Mouse (Mus musculus) layer of hippocampus, adult 11-12 months (tissue): ENCODE results near the gene Eid3.

ENCODE experiments used
- DNase-seq: peaks from one replicate; pipeline ENCODE4 v3.0.0; 2022; ENCODE audit warnings: low spot score

Eid3 gene

GRCm38 (mm10) chr10:82866356-82866755 is at the start of gene Eid3:
TSS of gene Eid3 (plus strand) at chr10:82866626.
- DNase-seq = no peak

DNA sequence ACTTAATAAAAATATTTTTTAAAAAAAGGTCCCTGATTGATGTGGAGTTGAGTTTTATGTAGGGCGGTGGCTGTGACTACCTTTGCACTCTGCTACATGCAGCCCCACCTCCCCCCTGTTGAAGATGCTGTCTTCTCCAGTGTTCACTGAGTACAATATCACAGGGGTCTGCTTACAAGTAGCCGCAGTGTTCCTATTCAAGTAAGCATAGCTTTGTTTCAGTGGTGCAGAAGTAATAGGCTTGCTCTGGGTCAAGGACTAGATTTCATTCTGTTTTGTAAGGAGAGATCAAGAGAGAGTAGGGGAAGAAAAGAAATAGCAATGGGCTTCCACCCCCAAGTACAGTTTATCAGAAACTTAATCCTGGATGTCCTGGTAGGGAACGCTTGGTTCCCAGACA is 48.9 kb upstream of the Eid3 start:
- no peak for DNase-seq

DNA sequence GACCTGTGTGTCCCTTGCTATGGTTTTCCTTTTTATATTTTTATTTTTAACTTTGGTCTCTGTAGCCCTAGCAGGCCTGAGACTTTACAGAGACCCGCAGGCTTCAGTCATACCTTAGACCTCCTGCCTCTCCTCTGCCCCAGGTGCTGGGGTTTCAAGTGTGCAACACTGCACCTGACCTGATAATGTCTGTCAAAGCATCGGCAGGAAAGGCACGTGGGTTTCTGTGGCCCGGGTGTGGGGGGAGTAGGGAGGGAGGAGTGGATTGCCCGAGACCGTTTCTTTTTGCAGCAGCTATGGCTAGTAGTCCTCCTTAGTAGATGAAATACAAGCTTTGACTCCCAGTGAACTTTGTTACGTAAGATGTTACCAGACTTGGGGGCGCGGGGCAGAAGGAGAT is 48.5 kb upstream of the Eid3 start:
- no peak for DNase-seq

- DNase-seq = no peak
Measured at GRCm38 (mm10) chr10:82818661-82819060, 47.8 kb upstream of the Eid3 start.

GRCm38 (mm10) chr10:82823108-82823778 is 43.2 kb upstream of the Eid3 start:
- DNase-seq = no peak

GRCm38 (mm10) chr10:82823779-82824177 is 42.6 kb upstream of the Eid3 start:
- no peak for DNase-seq

DNA sequence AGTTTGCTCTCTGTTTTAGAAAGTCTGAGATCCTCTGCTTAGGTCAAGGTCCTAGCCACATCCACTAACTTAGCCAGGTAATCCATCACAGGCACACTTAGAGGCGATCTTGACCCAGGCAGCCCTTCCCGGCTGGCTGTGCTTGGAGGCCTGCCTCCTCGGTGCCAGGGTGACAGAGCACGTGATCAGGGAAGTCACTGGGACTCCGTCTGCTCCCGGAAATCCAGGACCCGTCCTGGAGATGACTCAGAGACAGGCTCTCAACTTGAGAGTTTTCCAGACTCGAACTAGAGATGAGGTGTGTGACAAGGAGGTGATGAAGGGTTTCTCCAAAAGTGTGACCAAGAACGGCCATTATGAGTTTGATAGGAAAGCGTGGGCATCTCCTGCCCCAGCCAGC is 41.9 kb upstream of the Eid3 start:
- no peak for DNase-seq

GRCm38 (mm10) chr10:82826516-82826915 is 39.9 kb upstream of the Eid3 start:
- peak; percentile 37 for DNase-seq

DNA sequence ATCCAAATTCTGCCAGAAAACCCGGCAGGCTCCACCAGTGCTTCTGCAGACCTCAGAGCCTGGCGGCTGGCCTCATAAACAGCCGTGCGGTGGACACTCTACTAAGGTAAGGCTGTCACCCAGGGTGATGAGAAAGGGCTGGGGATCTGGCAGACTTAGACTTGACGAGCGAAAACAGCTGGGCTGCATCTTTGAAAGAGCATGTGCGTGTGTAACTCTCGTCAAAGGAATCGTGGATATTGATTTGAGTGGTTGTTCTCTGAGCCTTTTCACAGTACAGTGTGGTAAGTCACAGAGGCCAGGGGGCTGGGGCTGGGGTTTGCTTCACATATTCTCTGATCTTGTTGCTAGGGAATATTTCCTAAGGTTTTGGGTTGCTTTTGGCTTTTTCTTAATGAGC is 32.5 kb upstream of the Eid3 start, which contains the start of gene Txnrd1:
Gene Txnrd1, plus strand, starts transcription at position 26 of the 400 bp plus-strand sequence.
- no peak for DNase-seq

GRCm38 (mm10) chr10:82835898-82836297 is 30.5 kb upstream of the Eid3 start:
- no peak for DNase-seq

- DNase-seq = no peak
Measured at GRCm38 (mm10) chr10:82838390-82838789, 28.0 kb upstream of the Eid3 start.

GRCm38 (mm10) chr10:82844090-82844489 is 22.3 kb upstream of the Eid3 start:
- no peak for DNase-seq

DNA sequence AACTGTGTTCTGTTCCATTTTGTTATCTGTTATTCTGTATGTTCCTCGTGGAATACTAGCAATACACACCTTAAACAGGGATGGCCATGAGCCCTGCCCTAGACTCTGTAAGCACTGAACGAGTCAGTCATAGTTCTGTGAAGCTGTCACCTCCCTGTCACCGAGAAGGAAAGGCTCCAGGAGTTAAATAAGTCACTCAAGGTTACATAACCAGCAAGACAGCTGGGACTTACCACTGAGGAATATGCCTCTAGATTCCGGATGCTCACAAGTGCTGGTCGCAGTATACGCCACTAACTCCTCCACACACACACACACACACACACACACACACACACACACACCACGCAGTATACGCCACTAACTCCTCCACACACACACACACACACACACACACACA is 21.7 kb upstream of the Eid3 start:
- no peak for DNase-seq

GRCm38 (mm10) chr10:82847821-82848459 is 18.5 kb upstream of the Eid3 start:
- DNase-seq = no peak

DNA sequence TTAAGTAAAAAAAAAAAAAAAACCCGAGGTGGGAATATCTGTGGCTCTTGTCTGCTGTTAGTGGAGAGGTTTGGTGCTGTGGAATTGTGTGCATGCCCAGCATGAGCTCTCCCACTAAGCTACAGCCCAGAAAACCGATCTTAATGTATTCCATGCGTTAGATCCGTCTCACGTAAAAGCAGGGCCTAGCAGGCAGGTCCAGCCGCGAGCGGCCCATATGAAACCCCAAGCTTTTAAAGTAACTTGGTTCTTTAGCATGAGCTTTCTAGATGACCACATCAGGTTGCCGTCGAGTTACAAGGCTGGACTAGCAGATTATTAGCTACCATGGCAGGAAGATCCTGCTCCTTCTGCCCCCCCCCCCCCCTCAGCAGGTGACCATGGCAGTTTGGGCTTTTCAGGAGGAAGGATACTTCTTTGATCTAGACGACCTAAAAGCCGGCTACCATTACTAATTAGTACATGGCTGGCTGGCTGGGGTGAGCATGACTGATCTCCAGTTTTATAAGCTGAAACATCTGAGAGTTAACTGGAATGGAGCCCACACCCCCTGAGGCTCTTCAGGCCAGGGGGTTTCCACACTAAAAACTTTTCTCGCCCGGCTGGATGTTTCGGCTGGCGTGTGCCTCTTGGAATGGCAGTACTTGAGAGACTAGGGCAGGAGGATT is 16.6 kb upstream of the Eid3 start:
- no peak for DNase-seq

- no peak for DNase-seq
Measured at GRCm38 (mm10) chr10:82850354-82850752, 16.1 kb upstream of the Eid3 start.

GRCm38 (mm10) chr10:82851751-82852150 is 14.7 kb upstream of the Eid3 start:
- no peak for DNase-seq

- DNase-seq = no peak
Measured at GRCm38 (mm10) chr10:82858032-82858680, 8.3 kb upstream of the Eid3 start.

- peak; percentile 92 for DNase-seq
Measured at GRCm38 (mm10) chr10:82858691-82859532, 7.5 kb upstream of the Eid3 start.

- DNase-seq = peak; percentile 25
Measured at GRCm38 (mm10) chr10:82859533-82859915, 6.9 kb upstream of the Eid3 start.

DNA sequence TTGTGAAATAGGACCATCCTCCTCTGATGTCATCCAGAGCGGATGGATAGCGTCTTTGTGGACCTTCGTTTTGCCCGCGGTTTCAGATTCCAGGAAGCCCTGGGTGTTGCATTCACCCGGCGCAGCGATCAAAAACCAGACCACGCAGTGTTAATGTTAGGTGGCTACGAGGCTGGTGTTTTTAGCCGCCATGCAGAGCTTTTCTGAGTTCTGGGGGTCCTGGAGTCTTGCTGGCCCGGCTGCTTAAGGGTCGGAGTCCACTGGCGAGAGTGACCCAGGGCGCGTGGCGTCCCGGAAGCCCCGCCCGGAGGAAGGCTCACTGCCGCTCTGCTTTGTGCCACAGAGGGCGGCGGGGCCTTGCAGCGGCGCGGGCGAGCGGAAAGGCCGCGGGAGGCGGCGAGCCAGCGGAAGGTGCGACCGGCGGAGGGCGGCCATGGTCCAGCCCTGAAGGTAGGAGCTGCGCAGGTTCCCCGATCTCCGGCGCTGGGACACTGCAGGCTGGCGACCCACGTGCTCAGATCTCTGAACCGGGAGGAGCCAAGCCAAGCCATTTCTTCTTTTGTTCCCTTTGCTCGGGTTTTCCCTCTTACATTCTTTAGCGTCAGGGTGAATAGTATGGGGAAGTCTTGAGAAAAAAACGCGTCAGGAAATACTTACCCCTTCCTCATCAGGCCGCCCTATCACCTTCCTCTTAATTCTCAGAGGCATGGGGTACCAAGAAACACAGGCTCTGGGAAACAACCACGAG is 6.1 kb upstream of the Eid3 start:
- peak; percentile 47 for DNase-seq
